Mouse (Mus musculus) liver, embryonic 14.5 days (tissue): ENCODE measurements around the gene Krtap4-7. TPM values are rescaled to one million over a fixed set of nuclear protein-coding genes. Genes with fewer than 3 reads are reported as not detected.

ENCODE experiments used
- ATAC-seq: fragments of 200-750 bp; cut with Nextera tagmentation; 2 replicates; pipeline ENCODE4 v1.8.0; 2017; ENCODE audit warnings: moderate number of reproducible peaks, mild to moderate bottlenecking, moderate library complexity; ENCODE audit not compliant: insufficient read depth
- DNase-seq, 3 experiments: peaks; one replicate each; pipeline ENCODE4 v3.0.0-alpha.2; 2012 to 2013; ENCODE audit warnings: low read depth in 3 of 3, low spot score in 3 of 3
- H3K27ac ChIP-seq: fragments of 300-500 bp; sonication (generic); 2 replicates; pipeline ENCODE4 v1.5.1; 2014; ENCODE audit warnings: moderate library complexity, mild to moderate bottlenecking, control low read depth, inconsistent platforms
- H3K27me3 ChIP-seq: fragments of 300-500 bp; sonication (generic); 2 replicates; pipeline ENCODE4 v1.6.1; 2014; ENCODE audit warnings: mild to moderate bottlenecking, low read length, moderate library complexity; ENCODE audit not compliant: control insufficient read depth, insufficient read depth
- H3K36me3 ChIP-seq: fragments of 300-500 bp; sonication (generic); replicated peaks from 2 replicates; pipeline ENCODE4 v1.6.1; 2014; ENCODE audit warnings: low read depth; ENCODE audit not compliant: control insufficient read depth, insufficient read depth
- H3K4me1 ChIP-seq, 2 experiments: fragments of 200-500 bp in 1 of 2; fragments of 300-500 bp in 1 of 2; sonication (generic) in 1 of 2; replicated peaks; 2 replicates each; pipeline ENCODE4 v1.6.1; 2012 to 2014; ENCODE audit warnings: antibody characterized with exemption in 1 of 2, inconsistent platforms in 1 of 2, low read length in 1 of 2; ENCODE audit not compliant: control insufficient read depth in 2 of 2, insufficient read depth in 2 of 2
- H3K4me2 ChIP-seq: fragments of 300-500 bp; sonication (generic); 2 replicates; pipeline ENCODE4 v1.6.1; 2014; ENCODE audit warnings: low read depth, mild to moderate bottlenecking, control low read depth, moderate library complexity
- H3K4me3 ChIP-seq, 2 experiments: fragments of 200-500 bp in 1 of 2; fragments of 300-500 bp in 1 of 2; sonication (generic) in 1 of 2; 2 replicates each; pipeline ENCODE4 v1.5.1; 2012 to 2014; ENCODE audit warnings: low read depth in 2 of 2, low read length in 2 of 2, mild to moderate bottlenecking in 2 of 2, control low read depth in 1 of 2, inconsistent platforms in 1 of 2, moderate library complexity in 1 of 2; ENCODE audit not compliant: insufficient read depth in 1 of 2
- H3K9ac ChIP-seq: fragments of 300-500 bp; sonication (generic); replicated peaks from 2 replicates; pipeline ENCODE4 v1.6.1; 2014; ENCODE audit warnings: mild to moderate bottlenecking, control low read depth, moderate library complexity
- H3K9me3 ChIP-seq: fragments of 300-500 bp; sonication (generic); 2 replicates; pipeline ENCODE4 v1.6.1; 2016; ENCODE audit warnings: low read length, mixed read lengths; ENCODE audit not compliant: control insufficient read depth
- CTCF ChIP-seq: IDR thresholded peaks from 2 replicates; pipeline ENCODE4 v1.5.1; 2016; ENCODE audit warnings: antibody characterized with exemption, low read depth, control low read depth
- EP300 ChIP-seq: IDR thresholded peaks from 2 replicates; pipeline ENCODE4 v1.6.1; 2016; ENCODE audit warnings: antibody characterized with exemption, low read depth
- WGBS: fragments of 180-500 bp; shearing (Covaris S2); extraction: QIAGEN DNeasy Blood & Tissue Kit; methylation state at CpG from one replicate; pipeline ENCODE4 v1.1.7; 2014; ENCODE audit not compliant: insufficient replicate concordance; 5-methylcytosine and 5-hydroxymethylcytosine counted together
- polyA plus RNA-seq, 2 experiments: library from polyadenylated mRNA; depleted of rRNA in 1 of 2; stranded (reverse) in 1 of 2; unstranded in 1 of 2; fragments of >200 nt; fragmentation: Nextera tagmentation in 1 of 2; extraction: Ambion mirVana in 1 of 2; gene quantifications; 2 replicates each; pipeline versions ENCODE4 v1.2.1 to v1.2.3; 2012 to 2014

The Krtap4-7 gene
- polyA plus RNA-seq, 2 experiments = not detected

GRCm38 (mm10) chr11:99646444-99646843, 2.6 kb upstream of the Krtap4-7 start:
- 69% methylated on average over 15 of the region's 15 CpGs for WGBS
- Histone ChIP-seq H3K27ac (no peak overlapping the region), H3K36me3 (no peaks in the 10 kb centered on the region), H3K4me3 (no peak overlapping the region), H3K9me3 (no peaks in the 10 kb centered on the region), H3K4me1 (no peaks in the 10 kb centered on the region), H3K9ac (no peak overlapping the region), H3K4me2 (no peak overlapping the region), H3K27me3 (no peaks in the 10 kb centered on the region)
- DNase-seq (no peak), ATAC-seq (no peak)
- TF ChIP-seq EP300 = no peak
- no peak for TF ChIP-seq CTCF

- Histone ChIP-seq H3K9me3 (no peaks in the 10 kb centered on the region), H3K4me1 (no peaks in the 10 kb centered on the region), H3K27me3 (no peaks in the 10 kb centered on the region), H3K9ac (no peak overlapping the region), H3K27ac (no peak overlapping the region), H3K4me3 (no peak overlapping the region), H3K36me3 (no peaks in the 10 kb centered on the region), H3K4me2 (no peak overlapping the region)
- 46% methylated on average over 3 of the region's 3 CpGs for WGBS
- DNase-seq (no peak), ATAC-seq (no peak)
- TF ChIP-seq CTCF (no peak), EP300 (no peak)
Observed at GRCm38 (mm10) chr11:99644351-99644750, 462 bp upstream of the Krtap4-7 start.

DNA sequence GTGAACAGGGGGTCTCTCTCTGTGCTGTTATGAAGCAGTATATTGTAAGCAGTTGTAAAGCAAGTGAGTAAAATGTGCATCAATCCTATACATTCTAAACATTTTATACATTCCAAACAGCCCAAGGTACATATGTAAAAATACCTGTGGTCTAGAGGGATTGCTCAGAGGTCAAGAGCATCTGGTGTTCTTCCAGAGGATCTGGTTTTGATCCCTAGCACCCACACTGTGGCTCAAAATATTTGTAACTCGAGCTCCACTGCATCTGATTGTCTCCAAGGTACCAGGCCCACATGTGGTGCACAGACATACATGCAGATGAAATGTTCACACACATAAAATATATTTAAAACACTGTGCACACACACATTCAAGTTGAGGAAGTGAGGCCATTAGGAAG, 3.0 kb downstream of the Krtap4-7 start:
- DNase-seq (no peak), ATAC-seq (no peak)
- TF ChIP-seq EP300 (no peak), CTCF (no peak)
- Histone ChIP-seq H3K9ac (no peak overlapping the region), H3K4me3 (no peak overlapping the region), H3K36me3 (no peaks in the 10 kb centered on the region), H3K4me2 (no peak overlapping the region), H3K27me3 (no peaks in the 10 kb centered on the region), H3K27ac (no peak overlapping the region), H3K4me1 (no peaks in the 10 kb centered on the region), H3K9me3 (no peaks in the 10 kb centered on the region)
- 11% methylated on average over 1 of the region's 1 CpGs for WGBS

GRCm38 (mm10) chr11:99637086-99637485, 6.8 kb downstream of the Krtap4-7 start:
- 70% methylated on average over 1 of the region's 1 CpGs for WGBS
- Histone ChIP-seq H3K4me1 (no peaks in the 10 kb centered on the region), H3K36me3 (no peaks in the 10 kb centered on the region), H3K4me2 (no peak overlapping the region), H3K27me3 (no peaks in the 10 kb centered on the region), H3K27ac (no peak overlapping the region), H3K9ac (no peak overlapping the region), H3K9me3 (no peaks in the 10 kb centered on the region), H3K4me3 (no peak overlapping the region)
- ATAC-seq (no peak), DNase-seq (no peak)
- TF ChIP-seq EP300 = no peak
- no peak for TF ChIP-seq CTCF

DNA sequence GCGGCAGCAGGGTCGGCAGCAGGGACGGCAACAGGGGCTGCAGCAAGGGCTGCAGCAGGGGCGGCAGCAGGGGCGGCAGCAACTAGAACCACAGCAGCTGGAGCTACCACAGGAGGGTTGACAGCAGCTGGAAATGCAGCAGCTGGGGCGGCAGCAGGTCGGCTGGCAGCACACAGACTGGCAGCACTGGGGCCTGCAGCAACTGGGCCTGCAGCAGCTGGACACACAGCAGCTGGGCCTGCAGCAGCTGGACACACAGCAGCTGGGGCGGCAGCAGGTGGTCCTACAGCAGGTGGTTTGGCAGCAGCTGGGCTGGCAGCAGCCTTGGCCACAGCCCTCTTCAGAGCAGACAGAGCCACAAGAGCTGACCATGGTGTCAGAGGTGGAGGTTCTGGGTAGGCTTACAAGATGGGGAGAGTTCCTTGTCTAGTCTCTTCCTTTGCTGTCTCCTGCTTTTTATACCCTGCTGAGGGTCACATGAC, 9.2 kb downstream of the Krtap4-7 start, which contains the start of gene Krtap4-2:
Gene Krtap4-2 (minus strand): TSS at position 432 of the 482 bp plus-strand sequence.
- no peaks in the 10 kb centered on the region for H3K36me3 ChIP-seq
- H3K4me3 ChIP-seq = no peak within 1 kb of the TSS
- 42% methylated on average over 8 of the region's 8 CpGs for WGBS
- no peak for ATAC-seq
- no peaks in the 10 kb centered on the region for H3K9me3 ChIP-seq
- no peak for DNase-seq
- H3K4me1 ChIP-seq = no peaks in the 10 kb centered on the region
- H3K27ac ChIP-seq = no peak within 1 kb of the TSS
- TF ChIP-seq EP300 = no peak
- H3K4me2 ChIP-seq = no peak within 1 kb of the TSS
- H3K27me3 ChIP-seq = no peaks in the 10 kb centered on the region
- no peak within 1 kb of the TSS for H3K9ac ChIP-seq
